Mouse (Mus musculus) brain, embryonic 14.5 days (tissue): Measurements from ENCODE around the gene Ppt2. TPM values are rescaled to one million over a fixed set of nuclear protein-coding genes. Genes with fewer than 3 reads are reported as not detected.

ENCODE experiments used
- DNase-seq: peaks from one replicate; pipeline ENCODE4 v3.0.0-alpha.2; 2011; ENCODE audit warnings: low read depth
- CTCF ChIP-seq: fragments of 200-500 bp; IDR thresholded peaks from 2 replicates; pipeline ENCODE4 v1.5.1; 2012; ENCODE audit warnings: inconsistent platforms, mild to moderate bottlenecking, moderate library complexity, borderline replicate concordance; ENCODE audit not compliant: insufficient read depth, insufficient read length; ENCODE audit errors: extremely low read depth
- POLR2A ChIP-seq: fragments of 200-500 bp; IDR thresholded peaks from 2 replicates; pipeline ENCODE4 v1.6.1; 2012; ENCODE audit warnings: mild to moderate bottlenecking, inconsistent platforms, borderline replicate concordance; ENCODE audit not compliant: poor library complexity, insufficient read depth, insufficient read length, severe bottlenecking; ENCODE audit errors: extremely low read depth
- polyA plus RNA-seq: library from polyadenylated mRNA; depleted of rRNA; stranded (reverse); fragments of >200 nt; gene quantifications from 2 replicates; pipeline ENCODE4 v1.2.3, GENCODE M21; 2012; rRNA removed

Gene Ppt2
- polyA plus RNA-seq: 29.3 and 31.7 TPM in 2 replicates

GRCm38 (mm10) chr17:34627943-34628643 lies at the start of gene Ppt2:
Ppt2 (minus strand) TSS chr17:34628510.
- TF ChIP-seq POLR2A (no peak), CTCF (no peak)
- no peak for DNase-seq

GRCm38 (mm10) chr17:34676671-34677070 lies 48.4 kb upstream of the Ppt2 start:
- DNase-seq: no peak
- TF ChIP-seq CTCF (no peak), POLR2A (no peak)

- TF ChIP-seq CTCF (no peak), POLR2A (no peak)
These were observed 47.8 kb upstream of the Ppt2 start for GRCm38 (mm10) chr17:34676093-34676460.

GRCm38 (mm10) chr17:34675205-34676092 lies 47.1 kb upstream of the Ppt2 start:
- TF ChIP-seq CTCF: no peak
- TF ChIP-seq POLR2A: no peak
- no peak for DNase-seq

More at GRCm38 (mm10) chr17:34676093-34676460, 47.8 kb upstream of the Ppt2 start:
- DNase-seq: no peak

- TF ChIP-seq CTCF: no peak
- TF ChIP-seq POLR2A: no peak
- DNase-seq: no peak
These were observed 46.4 kb upstream of the Ppt2 start for GRCm38 (mm10) chr17:34674524-34675204.

GRCm38 (mm10) chr17:34673139-34673538 lies 44.8 kb upstream of the Ppt2 start:
- no peak for DNase-seq
- TF ChIP-seq POLR2A: no peak
- TF ChIP-seq CTCF: no peak

GRCm38 (mm10) chr17:34672246-34672792 lies 44.0 kb upstream of the Ppt2 start:
- no peak for DNase-seq
- no peak for TF ChIP-seq POLR2A
- no peak for TF ChIP-seq CTCF

GRCm38 (mm10) chr17:34671151-34672066 lies 43.1 kb upstream of the Ppt2 start:
- DNase-seq: no peak
- TF ChIP-seq POLR2A (no peak), CTCF (no peak; the same call in 1 of the 2 replicates)

GRCm38 (mm10) chr17:34670235-34670634 lies 41.9 kb upstream of the Ppt2 start, which contains the start of gene Tnxb:
Tnxb (plus strand) TSS chr17:34670535.
- TF ChIP-seq POLR2A (no peak), CTCF (no peak)
- no peak for DNase-seq

GRCm38 (mm10) chr17:34664472-34664871 lies 36.2 kb upstream of the Ppt2 start:
- DNase-seq: no peak
- no peak for TF ChIP-seq CTCF
- TF ChIP-seq POLR2A: no peak

GRCm38 (mm10) chr17:34663558-34663957 lies 35.2 kb upstream of the Ppt2 start:
- no peak for DNase-seq
- no peak for TF ChIP-seq POLR2A
- TF ChIP-seq CTCF: no peak

GRCm38 (mm10) chr17:34662978-34663377 lies 34.7 kb upstream of the Ppt2 start:
- TF ChIP-seq POLR2A: no peak
- TF ChIP-seq CTCF: no peak
- DNase-seq: no peak
